Mouse (Mus musculus): ENCODE results near the gene Rpap1. TPM values are rescaled to one million over a fixed set of nuclear protein-coding genes. Genes with fewer than 3 reads are reported as not detected.
A peak's percentile ranks its signal among the peaks of the same experiment; 100 is the strongest.

Rpap1 gene
- polyA plus RNA-seq, 1 experiment from 2014 or later, result 32.1 TPM

DNA sequence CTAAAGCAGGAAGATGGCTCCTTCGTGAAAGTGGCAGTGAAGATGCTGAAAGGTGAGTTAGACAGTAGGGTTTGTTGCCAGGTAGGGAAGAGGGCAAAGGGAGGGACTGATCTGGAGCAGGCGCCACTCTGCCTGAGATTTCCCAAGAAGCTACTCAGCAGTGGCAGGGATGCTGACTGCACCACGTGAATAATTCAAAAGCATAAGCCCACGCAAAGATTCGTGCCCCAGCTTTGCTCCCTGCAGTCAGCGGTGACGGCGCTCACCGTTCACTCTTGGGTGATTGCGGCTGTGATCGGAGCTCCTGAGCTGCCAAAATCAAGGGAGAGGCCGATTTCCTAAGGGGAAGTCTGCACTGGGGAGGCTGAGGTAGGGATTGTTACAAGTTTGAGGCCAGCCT lies 23.6 kb upstream of the Rpap1 start:
- Histone ChIP-seq H3K4me2 (replicated peaks; ENCODE audit: low read depth, low read length) (no peak overlapping the region), H3K27me3 (ENCODE audit: insufficient read depth, low read length) (no peaks in the 10 kb centered on the region), H3K36me3 (ENCODE audit: insufficient read depth, low read length) (0 out of 2 replicates have a peak, but pooled peaks cover 8% of the 10 kb centered on the region), H3K9ac (replicated peaks; ENCODE audit: low read length) (no peak overlapping the region), H3K27ac (ENCODE audit: low read length) (no peak overlapping the region), H3K4me1 (ENCODE audit: insufficient read depth, low read length) (no peaks in the 10 kb centered on the region), H3K4me3 (ENCODE audit: low read length) (no peak overlapping the region), H3K9me3 (ENCODE audit: low read length) (no peaks in the 10 kb centered on the region)
- 71% methylated on average over 12 of the region's 12 CpGs for WGBS
- no peak for ATAC-seq (ENCODE audit: low FRiP score, low TSS enrichment)

DNA sequence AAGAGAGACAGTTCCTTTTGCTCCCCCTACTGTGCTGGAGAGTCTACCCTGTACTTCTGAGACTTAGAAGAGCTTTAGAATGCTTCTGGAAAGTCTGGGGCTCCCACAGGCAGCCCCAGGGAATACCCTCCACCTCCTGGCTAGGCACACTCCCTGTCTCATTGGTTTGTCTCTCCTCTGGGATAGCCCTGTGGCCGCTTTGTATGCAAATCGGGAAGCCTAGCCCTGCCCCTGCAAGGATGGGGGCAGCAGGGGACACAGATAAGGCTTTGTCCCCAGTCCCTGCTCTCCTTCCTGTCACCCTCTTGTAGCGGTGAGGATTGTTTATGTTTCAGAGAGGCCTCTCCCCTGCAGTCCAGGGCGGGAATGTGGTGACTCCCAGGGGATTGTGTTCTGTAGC lies 21.5 kb upstream of the Rpap1 start:
- Histone ChIP-seq H3K4me3 (ENCODE audit: low read length) (no peak overlapping the region), H3K4me2 (replicated peaks; ENCODE audit: low read depth, low read length) (no peak overlapping the region), H3K27ac (ENCODE audit: low read length) (no peak overlapping the region), H3K27me3 (ENCODE audit: insufficient read depth, low read length) (no peaks in the 10 kb centered on the region), H3K9ac (replicated peaks; ENCODE audit: low read length) (no peak overlapping the region), H3K9me3 (ENCODE audit: low read length) (no peaks in the 10 kb centered on the region), H3K36me3 (ENCODE audit: insufficient read depth, low read length) (0 out of 2 replicates have a peak, but pooled peaks cover 8% of the 10 kb centered on the region), H3K4me1 (ENCODE audit: insufficient read depth, low read length) (peaks cover 2% of the 10 kb centered on the region)
- 41% methylated on average over 4 of the region's 4 CpGs for WGBS
- ATAC-seq (ENCODE audit: low FRiP score, low TSS enrichment), result no peak

- no peaks in the 10 kb centered on the region for H3K9me3 ChIP-seq (ENCODE audit: low read length)
- no peak overlapping the region for H3K27ac ChIP-seq (ENCODE audit: low read length)
- H3K4me3 ChIP-seq (ENCODE audit: low read length), result no peak overlapping the region
- H3K4me2 ChIP-seq (replicated peaks; ENCODE audit: low read depth, low read length), result no peak overlapping the region
- H3K27me3 ChIP-seq (ENCODE audit: insufficient read depth, low read length), result no peaks in the 10 kb centered on the region
- H3K36me3 ChIP-seq (ENCODE audit: insufficient read depth, low read length), result 0 out of 2 replicates have a peak, but pooled peaks cover 8% of the 10 kb centered on the region
- 40% methylated on average over 4 of the region's 4 CpGs for WGBS
- peaks cover 6% of the 10 kb centered on the region for H3K4me1 ChIP-seq (ENCODE audit: insufficient read depth, low read length)
- no peak for ATAC-seq (ENCODE audit: low FRiP score, low TSS enrichment)
- no peak overlapping the region for H3K9ac ChIP-seq (replicated peaks; ENCODE audit: low read length)
These were observed 21.1 kb upstream of the Rpap1 start for GRCm38 (mm10) chr2:119808438-119808837.

DNA sequence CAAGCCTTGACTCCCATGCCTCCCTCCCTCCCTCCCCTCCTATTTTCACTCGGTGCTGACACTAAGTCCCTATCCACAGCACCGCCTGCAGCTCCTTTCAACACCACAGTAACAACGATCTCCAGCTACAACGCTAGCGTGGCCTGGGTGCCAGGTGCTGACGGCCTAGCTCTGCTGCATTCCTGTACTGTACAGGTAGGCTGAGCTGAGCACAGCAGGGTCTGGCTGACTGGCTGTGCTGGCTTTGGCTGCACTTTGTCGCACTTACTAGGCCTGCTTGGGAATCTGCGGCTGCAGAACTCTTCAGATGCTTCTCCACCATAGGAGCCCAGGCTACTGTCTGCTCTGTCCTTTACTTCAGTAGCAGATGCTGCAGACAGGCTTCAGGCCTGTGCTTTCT lies 18.2 kb upstream of the Rpap1 start:
- H3K36me3 ChIP-seq (ENCODE audit: insufficient read depth, low read length), result 0 out of 2 replicates have a peak, but pooled peaks cover 5% of the 10 kb centered on the region
- ATAC-seq (ENCODE audit: low FRiP score, low TSS enrichment), result no peak
- H3K4me3 ChIP-seq (ENCODE audit: low read length), result no peak overlapping the region
- peaks cover 4% of the 10 kb centered on the region for H3K27me3 ChIP-seq (ENCODE audit: insufficient read depth, low read length)
- H3K9ac ChIP-seq (replicated peaks; ENCODE audit: low read length), result no peak overlapping the region
- no peak overlapping the region for H3K4me2 ChIP-seq (replicated peaks; ENCODE audit: low read depth, low read length)
- no peak overlapping the region for H3K27ac ChIP-seq (ENCODE audit: low read length)
- 72% methylated on average over 8 of the region's 8 CpGs for WGBS
- H3K4me1 ChIP-seq (ENCODE audit: insufficient read depth, low read length), result peaks cover 23% of the 10 kb centered on the region
- no peaks in the 10 kb centered on the region for H3K9me3 ChIP-seq (ENCODE audit: low read length)

- no peak overlapping the region for H3K27ac ChIP-seq (ENCODE audit: low read length)
- WGBS, result 55% methylated on average over 9 of the region's 9 CpGs
- H3K9me3 ChIP-seq (ENCODE audit: low read length), result no peaks in the 10 kb centered on the region
- no peak overlapping the region for H3K9ac ChIP-seq (replicated peaks; ENCODE audit: low read length)
- no peak overlapping the region for H3K4me3 ChIP-seq (ENCODE audit: low read length)
- H3K36me3 ChIP-seq (ENCODE audit: insufficient read depth, low read length), result 0 out of 2 replicates have a peak, but pooled peaks cover 4% of the 10 kb centered on the region
- ATAC-seq (ENCODE audit: low FRiP score, low TSS enrichment), result no peak
- H3K4me2 ChIP-seq (replicated peaks; ENCODE audit: low read depth, low read length), result no peak overlapping the region
- peaks cover 26% of the 10 kb centered on the region for H3K4me1 ChIP-seq (ENCODE audit: insufficient read depth, low read length)
- peaks cover 4% of the 10 kb centered on the region for H3K27me3 ChIP-seq (ENCODE audit: insufficient read depth, low read length)
These were observed 17.4 kb upstream of the Rpap1 start for GRCm38 (mm10) chr2:119804776-119805175.

GRCm38 (mm10) chr2:119804275-119804628 lies 16.9 kb upstream of the Rpap1 start:
- H3K4me2 ChIP-seq (replicated peaks; ENCODE audit: low read depth, low read length), result no peak overlapping the region
- no peak overlapping the region for H3K9ac ChIP-seq (replicated peaks; ENCODE audit: low read length)
- no peak overlapping the region for H3K4me3 ChIP-seq (ENCODE audit: low read length)
- ATAC-seq (ENCODE audit: low FRiP score, low TSS enrichment), result no peak
- H3K4me1 ChIP-seq (ENCODE audit: insufficient read depth, low read length), result peaks cover 26% of the 10 kb centered on the region
- H3K36me3 ChIP-seq (ENCODE audit: insufficient read depth, low read length), result 0 out of 2 replicates have a peak, but pooled peaks cover 3% of the 10 kb centered on the region
- H3K27ac ChIP-seq (ENCODE audit: low read length), result no peak overlapping the region
- 48% methylated on average over 5 of the region's 5 CpGs for WGBS
- peaks cover 4% of the 10 kb centered on the region for H3K27me3 ChIP-seq (ENCODE audit: insufficient read depth, low read length)
- no peaks in the 10 kb centered on the region for H3K9me3 ChIP-seq (ENCODE audit: low read length)

DNA sequence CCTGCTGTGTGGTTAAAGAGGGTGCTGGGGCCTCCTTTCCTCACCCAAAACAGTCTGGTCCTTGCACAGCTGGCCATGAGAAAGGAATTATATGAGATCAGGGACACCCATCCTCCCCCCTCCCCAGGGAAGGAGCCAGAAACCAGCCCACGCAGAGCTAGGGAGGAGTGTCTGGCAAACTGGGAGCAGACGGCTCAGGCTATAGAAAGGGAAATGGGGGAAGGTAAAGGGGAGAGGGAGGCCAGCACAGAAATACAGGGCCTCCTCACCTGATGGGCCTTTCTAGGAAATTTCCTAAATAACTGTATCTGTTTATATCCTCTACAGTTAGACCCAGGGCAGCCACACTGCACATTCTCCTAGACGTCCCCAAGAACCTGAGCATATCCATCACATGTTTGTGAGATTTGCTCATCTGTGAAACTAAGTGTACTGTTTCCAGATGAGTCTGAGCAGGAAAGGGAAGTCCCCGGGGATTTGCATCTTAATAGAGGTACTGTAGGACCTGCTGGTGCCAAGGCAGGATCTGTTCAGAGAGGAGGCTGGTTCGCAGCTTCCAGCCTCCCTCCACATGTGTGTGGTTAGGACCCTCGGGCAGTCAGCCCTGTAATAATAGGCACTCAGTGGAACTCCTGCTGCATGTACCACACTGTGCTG lies 16.4 kb upstream of the Rpap1 start:
- no peak overlapping the region; the same call in 1 of the 2 replicates for H3K9ac ChIP-seq (replicated peaks; ENCODE audit: low read length)
- ATAC-seq (ENCODE audit: low FRiP score, low TSS enrichment), result no peak
- peaks cover 26% of the 10 kb centered on the region for H3K4me1 ChIP-seq (ENCODE audit: insufficient read depth, low read length)
- H3K4me3 ChIP-seq (ENCODE audit: low read length), result no peak overlapping the region
- peaks cover 5% of the 10 kb centered on the region for H3K27me3 ChIP-seq (ENCODE audit: insufficient read depth, low read length)
- no peaks in the 10 kb centered on the region for H3K9me3 ChIP-seq (ENCODE audit: low read length)
- 35% methylated on average over 6 of the region's 6 CpGs for WGBS
- H3K36me3 ChIP-seq (ENCODE audit: insufficient read depth, low read length), result 0 out of 2 replicates have a peak, but pooled peaks cover 3% of the 10 kb centered on the region
- H3K27ac ChIP-seq (ENCODE audit: low read length), result no peak overlapping the region
- H3K4me2 ChIP-seq (replicated peaks; ENCODE audit: low read depth, low read length), result no peak overlapping the region

GRCm38 (mm10) chr2:119802767-119803617 lies 15.7 kb upstream of the Rpap1 start:
- peaks cover 28% of the 10 kb centered on the region for H3K4me1 ChIP-seq (ENCODE audit: insufficient read depth, low read length)
- H3K9ac ChIP-seq (replicated peaks; ENCODE audit: low read length), result 0 out of 2 replicates have a peak overlapping the region, but pooled peaks have one; percentile 25
- peak; percentile 14; the same call in 1 of the 2 replicates for ATAC-seq (ENCODE audit: low FRiP score, low TSS enrichment)
- H3K27me3 ChIP-seq (ENCODE audit: insufficient read depth, low read length), result peaks cover 7% of the 10 kb centered on the region
- WGBS, result 55% methylated on average over 10 of the region's 10 CpGs
- H3K9me3 ChIP-seq (ENCODE audit: low read length), result no peaks in the 10 kb centered on the region
- 0 out of 2 replicates have a peak, but pooled peaks cover 3% of the 10 kb centered on the region for H3K36me3 ChIP-seq (ENCODE audit: insufficient read depth, low read length)
- H3K4me3 ChIP-seq (ENCODE audit: low read length), result no peak overlapping the region
- no peak overlapping the region for H3K4me2 ChIP-seq (replicated peaks; ENCODE audit: low read depth, low read length)
- H3K27ac ChIP-seq (ENCODE audit: low read length), result no peak overlapping the region

DNA sequence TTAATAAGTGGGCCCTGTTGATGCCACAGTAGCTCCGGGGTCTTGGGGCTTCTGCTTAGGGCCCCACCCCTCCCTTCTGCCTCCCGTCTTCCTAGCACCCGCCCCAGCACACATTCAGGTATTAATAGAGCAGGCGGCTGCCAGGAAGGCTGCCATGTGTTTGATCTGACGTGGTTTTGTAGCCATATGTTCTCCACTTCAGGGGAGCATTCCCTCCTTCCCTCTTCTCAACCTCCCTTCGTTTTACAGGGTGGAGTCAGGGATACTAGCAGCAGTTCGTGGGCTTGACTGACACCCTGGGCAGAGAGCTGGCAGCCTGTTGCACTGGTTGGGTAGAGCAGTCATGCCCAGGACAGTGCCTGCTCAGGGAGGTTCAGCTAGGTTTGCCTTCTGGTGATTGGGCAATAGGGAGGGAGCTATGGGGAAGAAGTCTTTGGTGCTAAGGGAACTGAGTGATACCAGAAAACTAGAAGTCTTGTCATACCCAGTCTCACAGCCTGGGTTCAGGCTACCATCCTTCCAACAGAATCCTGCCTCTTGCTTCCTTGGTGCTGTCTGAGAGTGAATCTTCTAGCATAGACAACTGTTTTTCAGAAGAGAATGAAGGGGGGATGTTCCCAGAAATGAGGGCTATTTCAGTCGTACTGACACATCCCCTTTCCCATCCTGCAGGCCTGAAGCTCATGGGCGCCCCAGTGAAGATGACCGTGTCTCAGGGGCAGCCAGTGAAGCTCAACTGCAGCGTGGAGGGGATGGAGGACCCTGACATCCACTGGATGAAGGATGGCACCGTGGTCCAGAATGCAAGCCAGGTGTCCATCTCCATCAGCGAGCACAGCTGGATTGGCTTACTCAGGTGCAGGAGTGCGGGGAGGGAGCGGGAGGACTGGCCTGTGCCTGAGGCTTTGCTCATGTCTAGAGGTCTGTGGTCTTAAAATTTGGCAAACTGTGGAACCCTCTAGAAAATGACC lies 13.8 kb upstream of the Rpap1 start:
- ATAC-seq (ENCODE audit: low FRiP score, low TSS enrichment), result no peak
- Histone ChIP-seq H3K9me3 (ENCODE audit: low read length) (no peaks in the 10 kb centered on the region), H3K4me1 (ENCODE audit: insufficient read depth, low read length) (peaks cover 28% of the 10 kb centered on the region), H3K9ac (replicated peaks; ENCODE audit: low read length) (peak overlapping the region; percentile 28; the same call in 1 of the 2 replicates), H3K27ac (ENCODE audit: low read length) (no peak overlapping the region), H3K27me3 (ENCODE audit: insufficient read depth, low read length) (peaks cover 19% of the 10 kb centered on the region), H3K4me2 (replicated peaks; ENCODE audit: low read depth, low read length) (peak overlapping the region; percentile 97), H3K36me3 (ENCODE audit: insufficient read depth, low read length) (no peaks in the 10 kb centered on the region), H3K4me3 (ENCODE audit: low read length) (peak overlapping the region; percentile 81; the same call in 1 of the 2 replicates)
- 63% methylated on average over 15 of the region's 15 CpGs for WGBS
